Mouse (Mus musculus): Measurements from ENCODE around the gene Rrp7a.

Rrp7a gene

GRCm38 (mm10) chr15:83111290-83111689 lies 11.3 kb downstream of the Rrp7a start:
- no peak for DNase-seq

- DNase-seq = no peak
Measured at GRCm38 (mm10) chr15:83107814-83108213, 14.8 kb downstream of the Rrp7a start.

- DNase-seq = no peak
Measured at GRCm38 (mm10) chr15:83106426-83106825, 16.2 kb downstream of the Rrp7a start.

- DNase-seq = no peak
Measured at GRCm38 (mm10) chr15:83103111-83103510, 19.5 kb downstream of the Rrp7a start.

- DNase-seq = no peak
Measured at GRCm38 (mm10) chr15:83100332-83100662, 22.3 kb downstream of the Rrp7a start.

- DNase-seq = peak; percentile 96 to 98
Measured at GRCm38 (mm10) chr15:83099533-83100331, 22.9 kb downstream of the Rrp7a start.

GRCm38 (mm10) chr15:83095950-83096349 lies 26.7 kb downstream of the Rrp7a start:
- DNase-seq = peak in 1 of 2 experiments; percentile 54

GRCm38 (mm10) chr15:83093687-83094086 lies 28.9 kb downstream of the Rrp7a start:
- DNase-seq = no peak

GRCm38 (mm10) chr15:83090874-83091273 lies 31.7 kb downstream of the Rrp7a start:
- no peak for DNase-seq

GRCm38 (mm10) chr15:83089429-83089605 lies 33.3 kb downstream of the Rrp7a start, which contains the start of gene Serhl:
Gene Serhl (plus strand): TSS chr15:83089506.
- no peak for DNase-seq

- DNase-seq = no peak
Measured at GRCm38 (mm10) chr15:83088495-83089428, 33.8 kb downstream of the Rrp7a start.

- DNase-seq = no peak
Measured at GRCm38 (mm10) chr15:83086636-83087328, 35.8 kb downstream of the Rrp7a start.

- peak; percentile 38 to 85 for DNase-seq
Measured at GRCm38 (mm10) chr15:83085901-83086300, 36.7 kb downstream of the Rrp7a start.

- peak; percentile 66 to 72 for DNase-seq
Measured at GRCm38 (mm10) chr15:83084022-83084640, 38.5 kb downstream of the Rrp7a start.

GRCm38 (mm10) chr15:83083530-83083929 lies 39.1 kb downstream of the Rrp7a start:
- DNase-seq = no peak

GRCm38 (mm10) chr15:83075607-83076525 lies 46.7 kb downstream of the Rrp7a start:
- peak in 1 of 2 experiments; percentile 22 for DNase-seq

GRCm38 (mm10) chr15:83074179-83074578 lies 48.4 kb downstream of the Rrp7a start:
- DNase-seq = peak; percentile 82 to 88

- no peak for DNase-seq
Measured at GRCm38 (mm10) chr15:83071752-83072151, 50.8 kb downstream of the Rrp7a start.

GRCm38 (mm10) chr15:83070942-83071341 lies 51.7 kb downstream of the Rrp7a start:
- DNase-seq = peak; percentile 72 to 75

GRCm38 (mm10) chr15:83068270-83068669 lies 54.3 kb downstream of the Rrp7a start:
- DNase-seq = no peak

GRCm38 (mm10) chr15:83065543-83065942 lies 57.1 kb downstream of the Rrp7a start:
- peak; percentile 81 to 82 for DNase-seq

All from kidney, postnatal 36 days (tissue).